Mouse (Mus musculus): ENCODE results near the gene Arhgef3. TPM values are rescaled to one million over a fixed set of nuclear protein-coding genes. Genes with fewer than 3 reads are reported as not detected.

Arhgef3 gene
- total and polyA plus RNA-seq, 2 experiments from 2014 or later, result 17.9 to 21.4 TPM

DNA sequence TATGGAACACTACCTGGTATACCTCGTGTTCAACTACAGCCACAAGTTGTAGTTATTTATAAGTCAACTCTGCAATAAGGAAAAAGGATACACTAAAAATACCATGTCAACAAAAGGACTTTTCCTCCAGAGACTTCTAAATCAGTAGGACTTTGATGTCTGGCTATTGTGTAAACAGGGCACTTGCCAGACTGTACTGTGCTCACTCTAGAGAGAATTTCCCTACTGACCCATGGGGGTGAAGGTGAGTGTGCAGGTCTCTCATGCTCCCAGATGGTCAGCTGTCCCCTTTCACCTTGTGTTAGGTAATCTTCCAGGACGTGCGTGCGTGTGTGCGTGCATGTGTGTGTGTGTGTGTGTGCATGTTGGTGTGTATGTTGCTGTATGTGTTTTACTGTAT is 182.3 kb downstream of the Arhgef3 start:
- no peak overlapping the region for H3K4me2 ChIP-seq (ENCODE audit: low read depth, low read length)
- no peak overlapping the region for H3K27ac ChIP-seq (ENCODE audit: low read depth)
- no peaks in the 10 kb centered on the region; the same call in 1 of the 2 replicates for H3K4me1 ChIP-seq (ENCODE audit: control insufficient read depth, insufficient read depth)
- H3K27me3 ChIP-seq (ENCODE audit: control insufficient read depth, insufficient read depth, low read length), result no peaks in the 10 kb centered on the region
- no peaks in the 10 kb centered on the region for H3K9me3 ChIP-seq (replicated peaks; ENCODE audit: control insufficient read depth, low read length)
- TF ChIP-seq EP300 (IDR thresholded peaks at IDR 0.05; ENCODE audit: low read depth) (no peak), CTCF (IDR thresholded peaks at IDR 0.05; ENCODE audit: low read depth) (no peak)
- no peak overlapping the region for H3K4me3 ChIP-seq (ENCODE audit: low read depth, low read length)
- DNase-seq (ENCODE audit: low spot score) (no peak), ATAC-seq (ENCODE audit: insufficient read depth, low read depth) (no peak)
- no peak overlapping the region for H3K9ac ChIP-seq (replicated peaks; ENCODE audit: low read depth, low read length)
- WGBS, result 70% methylated on average over 5 of the region's 5 CpGs
- H3K36me3 ChIP-seq (replicated peaks; ENCODE audit: control insufficient read depth, insufficient read depth, low read length), result no peaks in the 10 kb centered on the region

DNA sequence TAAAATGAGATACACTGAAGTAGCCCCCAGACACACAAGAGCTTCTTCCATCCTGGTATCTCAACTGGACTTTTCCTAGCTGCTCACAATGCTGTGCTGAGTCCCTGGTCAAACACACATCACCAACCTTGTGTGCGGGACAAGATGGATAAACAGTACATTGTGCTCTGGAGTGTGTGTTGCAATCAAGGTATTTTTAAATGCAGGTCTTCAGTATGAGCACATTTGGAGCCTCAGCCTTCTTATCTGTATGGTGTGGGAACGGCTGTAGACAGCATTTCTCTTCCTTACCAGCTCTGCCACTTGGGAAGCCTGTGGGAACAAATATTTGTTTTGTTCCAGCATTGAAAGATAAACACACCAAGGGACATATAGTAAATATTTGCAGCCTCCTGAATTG is 184.2 kb downstream of the Arhgef3 start:
- Histone ChIP-seq H3K4me3 (ENCODE audit: low read depth, low read length) (no peak overlapping the region), H3K27me3 (ENCODE audit: control insufficient read depth, insufficient read depth, low read length) (no peaks in the 10 kb centered on the region), H3K4me2 (ENCODE audit: low read depth, low read length) (no peak overlapping the region), H3K36me3 (replicated peaks; ENCODE audit: control insufficient read depth, insufficient read depth, low read length) (no peaks in the 10 kb centered on the region), H3K27ac (ENCODE audit: low read depth) (peak overlapping the region; percentile 55; the same call in 1 of the 2 replicates), H3K9ac (replicated peaks; ENCODE audit: low read depth, low read length) (no peak overlapping the region), H3K9me3 (replicated peaks; ENCODE audit: control insufficient read depth, low read length) (no peaks in the 10 kb centered on the region), H3K4me1 (ENCODE audit: control insufficient read depth, insufficient read depth) (no peaks in the 10 kb centered on the region; the same call in 1 of the 2 replicates)
- ATAC-seq (ENCODE audit: insufficient read depth, low read depth), result no peak
- TF ChIP-seq CTCF (IDR thresholded peaks at IDR 0.05; ENCODE audit: low read depth) (no peak), EP300 (IDR thresholded peaks at IDR 0.05; ENCODE audit: low read depth) (no peak)
- DNase-seq (ENCODE audit: low spot score), result no peak
- 35% methylated on average over 2 of the region's 2 CpGs for WGBS

DNA sequence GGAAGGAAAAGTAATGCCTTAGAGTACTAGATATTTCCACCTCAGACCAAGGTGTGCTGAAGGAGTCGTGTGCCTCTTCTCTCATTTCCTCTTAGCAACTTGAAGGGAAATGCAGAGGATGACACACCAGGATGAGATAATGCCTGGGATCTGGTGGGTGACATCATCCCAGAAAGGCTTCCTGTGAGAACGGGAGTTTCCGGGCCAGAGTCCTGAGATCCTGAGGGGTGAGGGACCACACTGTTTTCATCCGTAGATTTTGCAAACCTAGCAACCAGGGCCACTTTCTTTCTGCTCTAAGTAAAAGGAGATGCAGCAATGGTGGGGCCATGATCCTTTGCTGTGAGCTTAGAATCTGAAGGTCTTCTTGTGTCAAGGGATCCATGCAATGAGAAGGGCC is 185.0 kb downstream of the Arhgef3 start:
- no peak for ATAC-seq (ENCODE audit: insufficient read depth, low read depth)
- DNase-seq (ENCODE audit: low spot score), result no peak
- H3K4me1 ChIP-seq (ENCODE audit: control insufficient read depth, insufficient read depth), result no peaks in the 10 kb centered on the region; the same call in 1 of the 2 replicates
- H3K27me3 ChIP-seq (ENCODE audit: control insufficient read depth, insufficient read depth, low read length), result no peaks in the 10 kb centered on the region
- 41% methylated on average over 4 of the region's 4 CpGs for WGBS
- peak overlapping the region; percentile 55; the same call in 1 of the 2 replicates for H3K27ac ChIP-seq (ENCODE audit: low read depth)
- H3K36me3 ChIP-seq (replicated peaks; ENCODE audit: control insufficient read depth, insufficient read depth, low read length), result no peaks in the 10 kb centered on the region
- H3K4me3 ChIP-seq (ENCODE audit: low read depth, low read length), result no peak overlapping the region
- TF ChIP-seq CTCF (IDR thresholded peaks at IDR 0.05; ENCODE audit: low read depth) (no peak), EP300 (IDR thresholded peaks at IDR 0.05; ENCODE audit: low read depth) (no peak)
- H3K9ac ChIP-seq (replicated peaks; ENCODE audit: low read depth, low read length), result no peak overlapping the region
- no peak overlapping the region for H3K4me2 ChIP-seq (ENCODE audit: low read depth, low read length)
- no peaks in the 10 kb centered on the region for H3K9me3 ChIP-seq (replicated peaks; ENCODE audit: control insufficient read depth, low read length)

DNA sequence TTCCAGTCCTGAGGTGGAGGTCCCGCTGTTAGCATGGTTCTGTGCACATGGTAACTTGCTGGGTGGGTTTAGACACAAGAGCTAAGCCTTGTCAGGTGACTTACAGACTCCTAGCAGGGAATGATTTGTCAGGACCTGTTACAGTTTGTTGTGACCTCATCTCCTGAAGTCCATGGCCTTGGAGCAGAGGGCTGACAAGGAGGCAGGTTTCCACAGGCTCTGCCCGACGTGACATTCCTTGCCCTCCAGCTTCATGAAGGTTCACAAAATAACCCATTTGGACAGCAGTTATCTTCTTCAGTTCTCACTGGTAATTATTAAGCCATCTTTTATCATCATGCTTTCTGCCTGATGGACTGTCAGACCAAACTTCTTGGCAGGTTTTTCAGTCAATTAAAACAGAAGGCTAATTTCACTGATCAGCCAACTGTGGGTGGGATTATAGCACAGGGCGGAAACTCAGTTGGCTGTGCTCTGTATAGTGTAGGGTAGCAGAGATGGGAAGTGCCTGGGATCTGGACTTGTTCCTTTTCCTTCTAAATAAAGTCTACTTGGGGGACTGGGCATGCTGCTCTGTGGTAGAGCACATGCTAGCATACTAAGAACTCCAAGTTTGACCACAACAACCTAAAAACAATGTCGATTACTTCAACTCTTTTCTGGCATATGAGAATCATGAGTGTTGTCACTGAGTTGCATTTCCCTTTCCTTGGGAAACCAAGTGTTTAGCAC is 187.2 kb downstream of the Arhgef3 start:
- Histone ChIP-seq H3K4me3 (ENCODE audit: low read depth, low read length) (no peak overlapping the region), H3K9me3 (replicated peaks; ENCODE audit: control insufficient read depth, low read length) (no peaks in the 10 kb centered on the region), H3K27ac (ENCODE audit: low read depth) (no peak overlapping the region), H3K27me3 (ENCODE audit: control insufficient read depth, insufficient read depth, low read length) (no peaks in the 10 kb centered on the region), H3K9ac (replicated peaks; ENCODE audit: low read depth, low read length) (no peak overlapping the region), H3K36me3 (replicated peaks; ENCODE audit: control insufficient read depth, insufficient read depth, low read length) (no peaks in the 10 kb centered on the region), H3K4me2 (ENCODE audit: low read depth, low read length) (no peak overlapping the region), H3K4me1 (ENCODE audit: control insufficient read depth, insufficient read depth) (no peaks in the 10 kb centered on the region; the same call in 1 of the 2 replicates)
- no peak for TF ChIP-seq CTCF (IDR thresholded peaks at IDR 0.05; ENCODE audit: low read depth)
- TF ChIP-seq EP300 (IDR thresholded peaks at IDR 0.05; ENCODE audit: low read depth), result no peak
- ATAC-seq (ENCODE audit: insufficient read depth, low read depth) (no peak), DNase-seq (ENCODE audit: low spot score) (no peak)
- WGBS, result 71% methylated on average over 5 of the region's 5 CpGs

DNA sequence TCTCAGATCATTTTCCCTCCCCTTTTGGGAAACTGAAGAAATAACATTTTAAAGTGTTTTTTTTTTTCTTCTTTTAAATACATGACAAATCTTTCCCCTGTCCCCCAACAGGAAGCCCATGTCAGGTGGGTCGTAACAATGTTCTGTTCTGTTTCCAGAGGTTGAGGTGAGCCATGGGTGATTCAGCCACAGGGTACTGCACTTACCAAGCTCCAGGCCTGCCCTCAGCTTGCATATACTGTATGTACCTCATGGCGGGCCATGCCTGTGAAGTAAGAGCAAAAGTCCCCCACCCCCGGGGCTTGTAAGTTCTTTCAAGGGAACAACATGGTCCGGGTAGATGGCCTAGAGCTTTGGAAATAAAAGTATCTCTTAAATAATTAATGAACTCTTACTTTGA is 188.6 kb downstream of the Arhgef3 start:
- no peaks in the 10 kb centered on the region for H3K36me3 ChIP-seq (replicated peaks; ENCODE audit: control insufficient read depth, insufficient read depth, low read length)
- no peak for ATAC-seq (ENCODE audit: insufficient read depth, low read depth)
- no peaks in the 10 kb centered on the region for H3K9me3 ChIP-seq (replicated peaks; ENCODE audit: control insufficient read depth, low read length)
- TF ChIP-seq EP300 (IDR thresholded peaks at IDR 0.05; ENCODE audit: low read depth) (no peak), CTCF (IDR thresholded peaks at IDR 0.05; ENCODE audit: low read depth) (no peak)
- WGBS, result 79% methylated on average over 4 of the region's 4 CpGs
- H3K9ac ChIP-seq (replicated peaks; ENCODE audit: low read depth, low read length), result no peak overlapping the region
- no peak overlapping the region for H3K4me3 ChIP-seq (ENCODE audit: low read depth, low read length)
- H3K27ac ChIP-seq (ENCODE audit: low read depth), result no peak overlapping the region
- no peak overlapping the region for H3K4me2 ChIP-seq (ENCODE audit: low read depth, low read length)
- no peaks in the 10 kb centered on the region for H3K27me3 ChIP-seq (ENCODE audit: control insufficient read depth, insufficient read depth, low read length)
- no peak for DNase-seq (ENCODE audit: low spot score)
- no peaks in the 10 kb centered on the region for H3K4me1 ChIP-seq (ENCODE audit: control insufficient read depth, insufficient read depth)

DNA sequence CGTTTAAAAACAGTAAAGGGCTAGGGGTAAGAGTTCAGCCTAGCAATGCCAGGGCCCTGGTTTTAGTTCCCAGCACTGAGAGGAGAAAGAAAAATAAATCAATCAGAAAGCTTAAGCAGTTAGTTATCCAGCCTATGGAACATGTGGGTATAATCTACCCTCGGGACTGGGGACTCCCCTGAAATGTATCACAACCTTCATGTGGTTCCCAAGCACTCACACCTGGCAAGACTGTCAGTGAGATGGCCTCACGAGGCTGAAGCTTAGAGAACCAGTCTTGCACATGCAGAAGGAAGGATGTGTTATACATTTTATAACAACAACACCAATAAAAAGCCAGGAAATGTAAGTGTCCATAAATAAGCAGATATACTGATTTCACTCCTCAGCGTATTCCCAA is 189.7 kb downstream of the Arhgef3 start:
- 74% methylated on average over 4 of the region's 4 CpGs for WGBS
- H3K27ac ChIP-seq (ENCODE audit: low read depth), result no peak overlapping the region
- ATAC-seq (ENCODE audit: insufficient read depth, low read depth) (no peak), DNase-seq (ENCODE audit: low spot score) (no peak)
- no peaks in the 10 kb centered on the region for H3K9me3 ChIP-seq (replicated peaks; ENCODE audit: control insufficient read depth, low read length)
- TF ChIP-seq EP300 (IDR thresholded peaks at IDR 0.05; ENCODE audit: low read depth), result no peak
- TF ChIP-seq CTCF (IDR thresholded peaks at IDR 0.05; ENCODE audit: low read depth), result no peak
- H3K36me3 ChIP-seq (replicated peaks; ENCODE audit: control insufficient read depth, insufficient read depth, low read length), result no peaks in the 10 kb centered on the region
- no peaks in the 10 kb centered on the region for H3K27me3 ChIP-seq (ENCODE audit: control insufficient read depth, insufficient read depth, low read length)
- no peaks in the 10 kb centered on the region for H3K4me1 ChIP-seq (ENCODE audit: control insufficient read depth, insufficient read depth)
- no peak overlapping the region for H3K4me3 ChIP-seq (ENCODE audit: low read depth, low read length)
- no peak overlapping the region for H3K9ac ChIP-seq (replicated peaks; ENCODE audit: low read depth, low read length)
- no peak overlapping the region for H3K4me2 ChIP-seq (ENCODE audit: low read depth, low read length)
